Comparison of ENCODE assay signal across 8 mouse cellular contexts in the genomic region with DNA sequence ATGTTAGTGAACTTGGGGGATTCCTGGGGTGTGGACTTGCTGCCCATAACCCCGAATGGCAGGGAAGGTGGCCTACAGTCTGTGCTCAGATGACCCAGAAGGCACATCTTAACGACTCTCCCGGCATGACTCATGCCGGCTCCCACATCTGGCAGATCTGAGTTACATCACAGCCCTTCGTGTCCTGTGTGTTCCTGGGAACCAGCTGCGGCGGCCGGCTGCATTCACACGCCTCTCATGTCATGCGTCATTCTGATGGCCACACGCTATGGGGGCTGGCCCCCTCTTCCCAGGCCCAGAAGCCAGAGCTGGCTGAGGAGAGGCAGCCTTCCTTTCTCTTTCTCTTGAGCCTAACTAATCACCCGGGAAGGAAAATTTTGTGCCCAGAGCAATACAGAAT.
A peak's percentile ranks its signal among the peaks of the same experiment; 100 is the strongest.
DNase-seq lines count a peak whose midpoint lies in the region; ATAC-seq and TF ChIP-seq lines count a peak whose summit lies in the region.

No protein-coding gene starts in this region.

- 0 out of 2 replicates have a peak overlapping the region, but pooled peaks have one; percentile 45 for H3K27ac ChIP-seq in liver, postnatal 0 days (ENCODE audit: low read depth)
- no peak overlapping the region for H3K27ac ChIP-seq in liver, embryonic 12.5 days
- H3K27ac ChIP-seq in heart, embryonic 16.5 days (ENCODE audit: low read length), result peak overlapping the region; percentile 34; the same call in 1 of the 2 replicates
- H3K27ac ChIP-seq in limb, embryonic 11.5 days (replicated peaks; ENCODE audit: low read depth, low read length), result no peak overlapping the region

- 77% methylated on average over 12 of the region's 12 CpGs for WGBS in liver, postnatal 0 days (ENCODE audit: insufficient replicate concordance)
- 77% methylated on average over 12 of the region's 12 CpGs for WGBS in liver, embryonic 12.5 days (ENCODE audit: insufficient replicate concordance)
- WGBS in heart, embryonic 16.5 days, result 55% methylated on average over 12 of the region's 12 CpGs
- WGBS in limb, embryonic 11.5 days, result 31% methylated on average over 12 of the region's 12 CpGs

- no peak overlapping the region for H3K9ac ChIP-seq in liver, postnatal 0 days (replicated peaks)
- no peak overlapping the region for H3K9ac ChIP-seq in liver, embryonic 12.5 days
- H3K9ac ChIP-seq in heart, embryonic 16.5 days (ENCODE audit: low read length), result 0 out of 2 replicates have a peak overlapping the region, but pooled peaks have one; percentile 7
- H3K9ac ChIP-seq in limb, embryonic 11.5 days (ENCODE audit: low read length), result no peak overlapping the region

- TF ChIP-seq EP300 in liver, postnatal 0 days (IDR thresholded peaks at IDR 0.05; ENCODE audit: low read depth), result no peak

- H3K36me3 ChIP-seq in liver, postnatal 0 days (replicated peaks; ENCODE audit: insufficient read depth, low read length), result no peaks in the 10 kb centered on the region
- H3K36me3 ChIP-seq in liver, embryonic 12.5 days, result peaks cover 3% of the 10 kb centered on the region; the same call in 1 of the 2 replicates
- peaks cover 4% of the 10 kb centered on the region; the same call in 1 of the 2 replicates for H3K36me3 ChIP-seq in heart, embryonic 16.5 days (ENCODE audit: control insufficient read depth, insufficient read depth)
- no peaks in the 10 kb centered on the region for H3K36me3 ChIP-seq in limb, embryonic 11.5 days (ENCODE audit: control insufficient read depth, insufficient read depth, low read length)

- no peaks in the 10 kb centered on the region for H3K27me3 ChIP-seq in liver, postnatal 0 days (ENCODE audit: insufficient read depth, low read length)
- no peaks in the 10 kb centered on the region for H3K27me3 ChIP-seq in liver, embryonic 12.5 days (replicated peaks)
- no peaks in the 10 kb centered on the region for H3K27me3 ChIP-seq in heart, embryonic 16.5 days (ENCODE audit: control insufficient read depth, insufficient read depth, low read length)
- H3K27me3 ChIP-seq in limb, embryonic 11.5 days (ENCODE audit: control insufficient read depth, insufficient read depth, low read length), result no peaks in the 10 kb centered on the region

- DNase-seq in liver, postnatal 0 days, result no peak
- DNase-seq in brain, adult 2 months (ENCODE audit: low read depth, low spot score), result peak; percentile 62
- DNase-seq in limb, embryonic 11.5 days (ENCODE audit: low spot score), result peak; percentile 57
- DNase-seq in retina, postnatal 1 day, result peak; percentile 59
- DNase-seq in cerebellum, postnatal 10 days, result no peak
- DNase-seq in thymus, postnatal 25 days, result no peak

- no peak overlapping the region for H3K4me2 ChIP-seq in liver, postnatal 0 days (ENCODE audit: low read depth, low read length)
- H3K4me2 ChIP-seq in liver, embryonic 12.5 days, result no peak overlapping the region
- H3K4me2 ChIP-seq in heart, embryonic 16.5 days (ENCODE audit: low read depth, low read length), result no peak overlapping the region
- H3K4me2 ChIP-seq in limb, embryonic 11.5 days (ENCODE audit: low read depth, severe bottlenecking), result no peak overlapping the region

- no peaks in the 10 kb centered on the region for H3K9me3 ChIP-seq in liver, postnatal 0 days (ENCODE audit: low read length)
- H3K9me3 ChIP-seq in liver, embryonic 12.5 days (replicated peaks), result peaks cover 6% of the 10 kb centered on the region; the same call in 1 of the 2 replicates
- H3K9me3 ChIP-seq in heart, embryonic 16.5 days (replicated peaks; ENCODE audit: control insufficient read depth, low read length), result no peaks in the 10 kb centered on the region
- no peaks in the 10 kb centered on the region for H3K9me3 ChIP-seq in limb, embryonic 11.5 days (ENCODE audit: control insufficient read depth, low read length)

- peaks cover 15% of the 10 kb centered on the region for H3K4me1 ChIP-seq in liver, postnatal 0 days (ENCODE audit: insufficient read depth)
- peaks cover 46% of the 10 kb centered on the region for H3K4me1 ChIP-seq in liver, embryonic 12.5 days
- H3K4me1 ChIP-seq in heart, embryonic 16.5 days (ENCODE audit: control insufficient read depth, insufficient read depth, low read length), result peaks cover 12% of the 10 kb centered on the region
- H3K4me1 ChIP-seq in limb, embryonic 11.5 days (ENCODE audit: control insufficient read depth, insufficient read depth, low read length), result peaks cover 14% of the 10 kb centered on the region

- H3K4me3 ChIP-seq in liver, postnatal 0 days (ENCODE audit: low read depth, low read length), result no peak overlapping the region
- no peak overlapping the region for H3K4me3 ChIP-seq in liver, embryonic 12.5 days
- no peak overlapping the region for H3K4me3 ChIP-seq in heart, embryonic 16.5 days (ENCODE audit: low read length)
- H3K4me3 ChIP-seq in limb, embryonic 11.5 days (ENCODE audit: low read depth, low read length), result no peak overlapping the region

- ATAC-seq in liver, postnatal 0 days, result peak; percentile 33
- no peak for ATAC-seq in liver, embryonic 12.5 days
- ATAC-seq in heart, embryonic 16.5 days (replicated peaks; ENCODE audit: extremely low read depth, insufficient read depth, low FRiP score), result peak; percentile 55
- no peak for ATAC-seq in limb, embryonic 11.5 days (ENCODE audit: insufficient number of reproducible peaks, low FRiP score, low TSS enrichment, low read depth)

- TF ChIP-seq CTCF in liver, postnatal 0 days (IDR thresholded peaks at IDR 0.05; ENCODE audit: low read depth), result no peak

Comparison
In these comparisons a context has a peak if more than half of its experiments do, and no peak if none do; other contexts are left out.
1. ATAC-seq: peak in liver, postnatal 0 days (single experiment) and heart, embryonic 16.5 days (single experiment); none in liver, embryonic 12.5 days (single experiment) and limb, embryonic 11.5 days (single experiment).
2. H3K27ac ChIP-seq: peak in liver, postnatal 0 days (single experiment) and heart, embryonic 16.5 days (single experiment); none in liver, embryonic 12.5 days (single experiment) and limb, embryonic 11.5 days (single experiment).
3. DNase-seq: peak in brain, adult 2 months (single experiment), limb, embryonic 11.5 days (single experiment) and retina, postnatal 1 day (single experiment); none in liver, postnatal 0 days (single experiment), cerebellum, postnatal 10 days (0 of 2) and thymus, postnatal 25 days (single experiment).